Comparison of ENCODE assay signal across 16 mouse cellular contexts in the genomic region with DNA sequence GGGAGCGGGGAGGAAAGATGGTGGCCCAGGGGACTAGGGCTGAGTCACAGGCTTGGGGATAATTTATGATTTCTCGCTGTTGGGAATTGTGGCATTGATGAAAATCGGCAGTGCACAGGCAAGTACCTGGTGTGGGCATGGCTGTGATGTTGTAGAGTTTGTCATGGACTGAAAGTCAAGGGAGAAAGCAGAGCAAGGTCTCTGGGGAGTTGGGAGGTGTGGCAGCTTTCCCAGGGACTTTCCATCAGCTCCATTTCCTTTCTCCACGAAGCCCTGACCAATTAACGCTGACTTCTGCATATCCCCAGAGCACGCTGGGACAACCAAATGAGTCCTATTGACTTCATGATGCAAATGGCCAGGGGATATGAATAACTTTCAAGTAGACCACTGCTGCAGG.
DNase-seq lines count a peak whose midpoint lies in the region; ATAC-seq lines count a peak whose summit lies in the region.
"Had no signal": no experiment of that assay in that cellular context is flagged by ENCODE, and none has a peak within 500 bp of the region (broad histone marks: within the 10 kb centered on the region; RNA-seq: fewer than 3 reads in every experiment).

No protein-coding gene starts in this region.

- H3K9me3 ChIP-seq in kidney, embryonic 14.5 days (ENCODE audit: control insufficient read depth, low read length) = no peaks in the 10 kb centered on the region
- H3K9me3 ChIP-seq: embryonic facial prominence, embryonic 12.5 days; forebrain, embryonic 12.5 days; limb, embryonic 12.5 days; liver, embryonic 15.5 days had no signal

- no peak overlapping the region for H3K4me3 ChIP-seq in kidney, embryonic 14.5 days (ENCODE audit: low read length)
- H3K4me3 ChIP-seq: embryonic facial prominence, embryonic 12.5 days; forebrain, embryonic 12.5 days; limb, embryonic 12.5 days; liver, embryonic 15.5 days had no signal

- no peak overlapping the region for H3K9ac ChIP-seq in kidney, embryonic 14.5 days (ENCODE audit: low read depth, low read length)
- H3K9ac ChIP-seq: embryonic facial prominence, embryonic 12.5 days; forebrain, embryonic 12.5 days; hindbrain, embryonic 14.5 days; limb, embryonic 12.5 days; liver, embryonic 15.5 days had no signal

- H3K27ac ChIP-seq in kidney, embryonic 14.5 days (ENCODE audit: low read depth, low read length) = no peak overlapping the region
- H3K27ac ChIP-seq: embryonic facial prominence, embryonic 12.5 days; forebrain, embryonic 12.5 days; hindbrain, embryonic 14.5 days; kidney, postnatal 0 days; limb, embryonic 12.5 days; liver, embryonic 15.5 days had no signal

- WGBS in kidney, embryonic 14.5 days = 75% methylated on average over 6 of the region's 6 CpGs

- 0 out of 2 replicates have a peak, but pooled peaks cover 7% of the 10 kb centered on the region for H3K4me1 ChIP-seq in kidney, embryonic 14.5 days (ENCODE audit: control insufficient read depth, insufficient read depth, low read length)
- H3K4me1 ChIP-seq: liver, embryonic 15.5 days had no signal

- ATAC-seq in kidney, embryonic 14.5 days (ENCODE audit: low FRiP score, low TSS enrichment) = no peak

- no peaks in the 10 kb centered on the region for H3K27me3 ChIP-seq in kidney, embryonic 14.5 days (ENCODE audit: control insufficient read depth, insufficient read depth, low read length)
- H3K27me3 ChIP-seq: embryonic facial prominence, embryonic 12.5 days; forebrain, embryonic 12.5 days; limb, embryonic 12.5 days; liver, embryonic 15.5 days had no signal

- no peaks in the 10 kb centered on the region for H3K36me3 ChIP-seq in kidney, embryonic 14.5 days (ENCODE audit: control insufficient read depth, insufficient read depth, low read length)
- H3K36me3 ChIP-seq: embryonic facial prominence, embryonic 12.5 days; forebrain, embryonic 12.5 days; limb, embryonic 12.5 days; liver, embryonic 15.5 days had no signal

- H3K4me2 ChIP-seq in kidney, embryonic 14.5 days (replicated peaks; ENCODE audit: low read depth, low read length) = no peak overlapping the region
- H3K4me2 ChIP-seq: embryonic facial prominence, embryonic 12.5 days; forebrain, embryonic 12.5 days; hindbrain, embryonic 14.5 days; limb, embryonic 12.5 days; liver, embryonic 15.5 days had no signal

- peak; percentile 57 for DNase-seq in adrenal gland, postnatal 10 days
- DNase-seq in adrenal gland, adult (ENCODE audit: inconsistent age in 2 of 2, low spot score in 1 of 2) = no peak
- DNase-seq in kidney, adult 9 months = peak; percentile 35
- peak; percentile 37 for DNase-seq in gastrocnemius, postnatal 10 days
- peak; percentile 42 to 50 for DNase-seq in kidney, postnatal 25 days
- no peak for DNase-seq in frontal cortex, adult 2 months (ENCODE audit: extremely low spot score in 1 of 2, low spot score in 1 of 2)
- no peak for DNase-seq in layer of hippocampus, postnatal 25 days (ENCODE audit: extremely low spot score in 1 of 2, low spot score in 1 of 2)
- DNase-seq: cerebellum, postnatal 25 days; layer of hippocampus, postnatal 36 days had no signal

Comparison
In these comparisons a context has a peak if more than half of its experiments do, and no peak if none do; other contexts are left out.
1. DNase-seq: peak in adrenal gland, postnatal 10 days (single experiment), kidney, adult 9 months (single experiment), gastrocnemius, postnatal 10 days (single experiment) and kidney, postnatal 25 days (2 of 2); none in adrenal gland, adult (0 of 2), frontal cortex, adult 2 months (0 of 2) and layer of hippocampus, postnatal 25 days (0 of 2).